Mouse (Mus musculus) cerebellum, adult (tissue): ENCODE measurements around the gene Cirbp.

Experiments
- ATAC-seq: cut with Nextera tagmentation; 2 replicates; pipeline ENCODE4 v1.9.2; 2017; ENCODE audit warnings: mild to moderate bottlenecking, moderate library complexity, mixed read lengths; ENCODE audit not compliant: insufficient number of reproducible peaks, low FRiP score, low TSS enrichment

Gene Cirbp

GRCm38 (mm10) chr10:80137626-80138552 is 27.9 kb upstream of the Cirbp start:
- ATAC-seq = no peak

GRCm38 (mm10) chr10:80138553-80139438 is 27.0 kb upstream of the Cirbp start, which contains the start of gene Atp5d:
Atp5d (plus strand) TSS chr10:80138632.
- no peak for ATAC-seq

- no peak for ATAC-seq
Measured at GRCm38 (mm10) chr10:80139439-80139775, 26.4 kb upstream of the Cirbp start.

- ATAC-seq = no peak
Measured at GRCm38 (mm10) chr10:80139975-80140665, 25.7 kb upstream of the Cirbp start.

- no peak for ATAC-seq
Measured at GRCm38 (mm10) chr10:80140666-80141035, 25.1 kb upstream of the Cirbp start, which contains the start of gene Cbarp. Cbarp (minus strand) TSS chr10:80140835.

- ATAC-seq = peak; percentile 38; the same call in 1 of the 2 replicates
Measured at GRCm38 (mm10) chr10:80141243-80141642, 24.5 kb upstream of the Cirbp start.

GRCm38 (mm10) chr10:80141786-80142529 is 23.8 kb upstream of the Cirbp start:
- ATAC-seq = peak; percentile 56

GRCm38 (mm10) chr10:80142530-80142925 is 23.3 kb upstream of the Cirbp start:
- no peak for ATAC-seq

- ATAC-seq = no peak
Measured at GRCm38 (mm10) chr10:80143664-80144063, 22.1 kb upstream of the Cirbp start.

- ATAC-seq = no peak
Measured at GRCm38 (mm10) chr10:80144159-80144558, 21.6 kb upstream of the Cirbp start.

- ATAC-seq = no peak
Measured at GRCm38 (mm10) chr10:80144864-80145838, 20.6 kb upstream of the Cirbp start.

GRCm38 (mm10) chr10:80145896-80146295 is 19.9 kb upstream of the Cirbp start:
- ATAC-seq = no peak

GRCm38 (mm10) chr10:80146568-80147011 is 19.2 kb upstream of the Cirbp start:
- ATAC-seq = no peak

- no peak for ATAC-seq
Measured at GRCm38 (mm10) chr10:80147146-80147718, 18.6 kb upstream of the Cirbp start.

GRCm38 (mm10) chr10:80147719-80148601 is 17.8 kb upstream of the Cirbp start, which contains the start of gene Midn:
Midn (plus strand) TSS chr10:80148272.
- ATAC-seq = no peak

- ATAC-seq = peak; percentile 9; the same call in 1 of the 2 replicates
Measured at GRCm38 (mm10) chr10:80148610-80149290, 17.0 kb upstream of the Cirbp start.
